Mouse (Mus musculus) neural tube, embryonic 13.5 days (tissue): ENCODE measurements around the gene Slc17a1. TPM values are rescaled to one million over a fixed set of nuclear protein-coding genes. Genes with fewer than 3 reads are reported as not detected.

ENCODE experiments used
- ATAC-seq: fragments of 200-750 bp; cut with Nextera tagmentation; 2 replicates; pipeline ENCODE4 v1.8.0; 2017; ENCODE audit warnings: low read depth, mild to moderate bottlenecking, moderate TSS enrichment, moderate library complexity
- H3K27ac ChIP-seq: fragments of 300-500 bp; sonication (generic); replicated peaks from 2 replicates; pipeline ENCODE4 v1.5.1; 2015; ENCODE audit warnings: moderate library complexity, mild to moderate bottlenecking, inconsistent platforms
- H3K27me3 ChIP-seq: fragments of 300-500 bp; sonication (generic); 2 replicates; pipeline ENCODE4 v1.6.1; 2015; ENCODE audit warnings: mild to moderate bottlenecking, inconsistent platforms
- H3K36me3 ChIP-seq: fragments of 300-500 bp; sonication (generic); 2 replicates; pipeline ENCODE4 v1.6.1; 2015; ENCODE audit warnings: mild to moderate bottlenecking, inconsistent platforms
- H3K4me1 ChIP-seq: fragments of 300-500 bp; sonication (generic); replicated peaks from 2 replicates; pipeline ENCODE4 v1.6.1; 2015; ENCODE audit warnings: inconsistent platforms
- H3K4me2 ChIP-seq: fragments of 300-500 bp; sonication (generic); 2 replicates; pipeline ENCODE4 v1.6.1; 2015; ENCODE audit warnings: inconsistent platforms, mild to moderate bottlenecking, moderate library complexity
- H3K4me3 ChIP-seq: fragments of 300-500 bp; sonication (generic); 2 replicates; pipeline ENCODE4 v1.5.1; 2015; ENCODE audit warnings: mild to moderate bottlenecking, inconsistent platforms
- H3K9ac ChIP-seq: fragments of 300-500 bp; sonication (generic); 2 replicates; pipeline ENCODE4 v1.6.1; 2015; ENCODE audit warnings: moderate library complexity, mild to moderate bottlenecking, inconsistent platforms
- H3K9me3 ChIP-seq: fragments of 300-500 bp; sonication (generic); 2 replicates; pipeline ENCODE4 v1.6.1; 2016; ENCODE audit warnings: inconsistent platforms
- WGBS: fragments of 180-500 bp; shearing (Covaris S2); methylation state at CpG from one replicate; pipeline ENCODE4 v1.1.7; 2015; 5-methylcytosine and 5-hydroxymethylcytosine counted together
- microRNA-seq: library from miRNA; unstranded; fragments of <30 nt; microRNA quantifications from one replicate; pipeline ENCODE4, GENCODE M21; 2016
- polyA plus RNA-seq: library from polyadenylated mRNA; unstranded; fragments of >200 nt; fragmentation: Nextera tagmentation; extraction: Ambion mirVana; gene quantifications from 2 replicates; pipeline ENCODE4 v1.2.1, GENCODE M21; 2015

Gene Slc17a1
- polyA plus RNA-seq, 1 experiment from 2014 or later = not detected

GRCm38 (mm10) chr13:23933421-23934210 is 66.1 kb downstream of the Slc17a1 start, which contains the start of gene Hist1h2ba:
Gene Hist1h2ba, minus strand, starts transcription at chr13:23934156.
- H3K27ac ChIP-seq = no peak within 1 kb of the TSS
- H3K4me2 ChIP-seq = no peak within 1 kb of the TSS
- no peak within 1 kb of the TSS for H3K9ac ChIP-seq
- ATAC-seq = no peak
- H3K4me1 ChIP-seq = no peaks in the 10 kb centered on the region
- H3K4me3 ChIP-seq = no peak within 1 kb of the TSS
- H3K36me3 ChIP-seq = no peaks in the 10 kb centered on the region
- 86% methylated on average over 39 of the region's 39 CpGs for WGBS
- no peaks in the 10 kb centered on the region for H3K9me3 ChIP-seq
- no peaks in the 10 kb centered on the region for H3K27me3 ChIP-seq

DNA sequence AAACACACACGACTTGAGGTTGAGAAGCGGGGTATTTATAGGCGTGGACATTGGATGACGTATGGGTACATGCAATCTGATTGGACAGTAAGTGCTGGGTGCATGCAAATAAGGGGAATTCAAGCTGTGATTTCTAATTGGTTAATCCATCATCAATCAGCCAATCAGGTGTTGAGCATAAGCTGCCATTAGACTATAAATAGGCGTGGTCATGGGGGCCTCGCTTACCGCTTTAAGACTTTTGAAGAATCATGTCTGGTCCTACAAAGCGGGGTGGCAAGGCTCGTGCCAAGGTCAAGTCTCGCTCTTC is 66.6 kb downstream of the Slc17a1 start, which contains the start of gene Hist1h2aa:
Gene Hist1h2aa (plus strand): TSS at position 252 of the 310 bp plus-strand sequence.
- Histone ChIP-seq H3K4me1 (no peaks in the 10 kb centered on the region), H3K9ac (no peak within 1 kb of the TSS), H3K27me3 (no peaks in the 10 kb centered on the region), H3K4me2 (no peak within 1 kb of the TSS), H3K27ac (no peak within 1 kb of the TSS), H3K9me3 (no peaks in the 10 kb centered on the region), H3K4me3 (no peak within 1 kb of the TSS), H3K36me3 (no peaks in the 10 kb centered on the region)
- WGBS = 94% methylated on average over 10 of the region's 10 CpGs
- no peak for ATAC-seq

- no peaks in the 10 kb centered on the region for H3K4me1 ChIP-seq
- H3K9me3 ChIP-seq = no peaks in the 10 kb centered on the region
- H3K4me3 ChIP-seq = no peak overlapping the region
- no peak for ATAC-seq
- no peak overlapping the region for H3K9ac ChIP-seq
- no peak overlapping the region for H3K4me2 ChIP-seq
- WGBS = 85% methylated on average over 1 of the region's 1 CpGs
- H3K27me3 ChIP-seq = no peaks in the 10 kb centered on the region
- no peak overlapping the region for H3K27ac ChIP-seq
- H3K36me3 ChIP-seq = no peaks in the 10 kb centered on the region
These were observed 71.1 kb downstream of the Slc17a1 start for GRCm38 (mm10) chr13:23938699-23939098.

GRCm38 (mm10) chr13:23940291-23940690 is 72.7 kb downstream of the Slc17a1 start:
- no peak overlapping the region for H3K4me2 ChIP-seq
- no peak for ATAC-seq
- H3K4me3 ChIP-seq = no peak overlapping the region
- no peaks in the 10 kb centered on the region for H3K36me3 ChIP-seq
- 63% methylated on average over 6 of the region's 6 CpGs for WGBS
- H3K9me3 ChIP-seq = no peaks in the 10 kb centered on the region
- no peaks in the 10 kb centered on the region for H3K4me1 ChIP-seq
- no peak overlapping the region for H3K27ac ChIP-seq
- H3K9ac ChIP-seq = no peak overlapping the region
- H3K27me3 ChIP-seq = no peaks in the 10 kb centered on the region

- 54% methylated on average over 2 of the region's 2 CpGs for WGBS
- ATAC-seq = no peak
- no peak overlapping the region for H3K4me2 ChIP-seq
These were observed 75.3 kb downstream of the Slc17a1 start for GRCm38 (mm10) chr13:23942861-23943260.

More at GRCm38 (mm10) chr13:23942861-23943260, 75.3 kb downstream of the Slc17a1 start:
- H3K4me1 ChIP-seq = no peaks in the 10 kb centered on the region; the same call in 1 of the 2 replicates
- no peak overlapping the region for H3K27ac ChIP-seq
- no peaks in the 10 kb centered on the region for H3K9me3 ChIP-seq
- no peaks in the 10 kb centered on the region for H3K36me3 ChIP-seq
- H3K27me3 ChIP-seq = no peaks in the 10 kb centered on the region
- no peak overlapping the region for H3K9ac ChIP-seq
- H3K4me3 ChIP-seq = no peak overlapping the region

Small RNAs within 50 kb of the gene (microRNA-seq; reads per million reads assigned to microRNA genes)
- not detected for gene Gm44344

Other genes starting within 250 kb of the Slc17a1 start
- gene Hist1h2be, start 246.6 kb upstream of the Slc17a1 start, polyA plus RNA-seq = 1.6 and 2.1 TPM in 2 replicates
- gene Hist1h1e, start 245.2 kb upstream of the Slc17a1 start, polyA plus RNA-seq = 6.1 and 8.1 TPM in 2 replicates
- gene Hist1h2ac, start 183.8 kb upstream of the Slc17a1 start, polyA plus RNA-seq = 0.40 and 0.66 TPM in 2 replicates
- gene Hist1h2bc, start 183.6 kb upstream of the Slc17a1 start, polyA plus RNA-seq = 25.7 and 28.2 TPM in 2 replicates
- gene Hist1h1t, start 171.9 kb upstream of the Slc17a1 start, polyA plus RNA-seq = not detected in 2 replicates
- gene Hist1h4c, start 169.3 kb upstream of the Slc17a1 start, polyA plus RNA-seq = 2.3 and 2.5 TPM in 2 replicates
- gene Hfe, start 156.9 kb upstream of the Slc17a1 start, polyA plus RNA-seq = 3.7 and 4.0 TPM in 2 replicates
- gene Hist1h1c, start 128.9 kb upstream of the Slc17a1 start, polyA plus RNA-seq = 12.5 and 13.1 TPM in 2 replicates
- gene Hist1h3c, start 122.1 kb upstream of the Slc17a1 start, polyA plus RNA-seq = 1.5 and 2.7 TPM in 2 replicates
- not detected in 2 replicates for gene Hist1h2bb, start 121.0 kb upstream of the Slc17a1 start, polyA plus RNA-seq
- 5.1 and 9.7 TPM in 2 replicates for gene Hist1h2ab, start 116.6 kb upstream of the Slc17a1 start, polyA plus RNA-seq
- 0.96 and 2.3 TPM in 2 replicates for gene Hist1h3b, start 115.5 kb upstream of the Slc17a1 start, polyA plus RNA-seq
- 2.3 TPM in 1 of 2 replicates, not detected in the other for gene Hist1h4b, start 110.7 kb upstream of the Slc17a1 start, polyA plus RNA-seq
- 1.1 TPM in 1 of 2 replicates, not detected in the other for gene Hist1h4a, start 106.5 kb upstream of the Slc17a1 start, polyA plus RNA-seq
- 1.1 and 1.5 TPM in 2 replicates for gene Hist1h3a, start 105.4 kb upstream of the Slc17a1 start, polyA plus RNA-seq
- gene Hist1h1a, start 104.1 kb upstream of the Slc17a1 start, polyA plus RNA-seq = not detected in 2 replicates
- gene Trim38, start 97.8 kb upstream of the Slc17a1 start, polyA plus RNA-seq = not detected in 2 replicates
- not detected in 2 replicates for gene Slc17a2, start 60.8 kb upstream of the Slc17a1 start, polyA plus RNA-seq
- gene Slc17a3, start 28.3 kb upstream of the Slc17a1 start, polyA plus RNA-seq = not detected in 2 replicates
- 0.08 and 0.13 TPM in 2 replicates for gene Slc17a4, start 47.3 kb downstream of the Slc17a1 start, polyA plus RNA-seq
- not detected in 2 replicates for gene Hist1h2ba, start 66.4 kb downstream of the Slc17a1 start, polyA plus RNA-seq
- not detected in 2 replicates for gene Hist1h2aa, start 66.7 kb downstream of the Slc17a1 start, polyA plus RNA-seq
- 0.34 and 0.59 TPM in 2 replicates for gene Scgn, start 123.5 kb downstream of the Slc17a1 start, polyA plus RNA-seq